Mouse (Mus musculus): Measurements from ENCODE around the gene B4galt5. TPM values are rescaled to one million over a fixed set of nuclear protein-coding genes. Genes with fewer than 3 reads are reported as not detected.
A peak's percentile ranks its signal among the peaks of the same experiment; 100 is the strongest.

Gene B4galt5
- polyA plus RNA-seq, 1 experiment from 2014 or later: 4.5 TPM

DNA sequence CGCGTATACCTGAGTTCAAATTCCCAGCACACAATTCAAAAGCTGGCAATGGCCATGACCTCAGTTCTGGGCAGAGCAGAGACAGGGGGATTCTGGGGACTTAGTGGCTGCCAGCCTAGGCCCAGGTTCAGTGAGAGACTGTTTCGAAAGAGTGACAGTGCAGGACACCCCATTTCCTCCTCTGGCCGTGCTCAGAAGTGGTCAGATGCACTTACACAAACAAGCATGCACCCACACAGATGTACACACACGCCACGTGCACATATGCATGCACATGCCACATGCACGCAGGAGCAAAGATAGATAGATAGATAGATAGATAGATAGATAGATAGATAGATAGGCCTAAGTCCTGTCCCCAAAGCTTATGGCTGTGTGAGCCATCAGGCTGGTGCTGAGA, 33.4 kb upstream of the B4galt5 start:
- Histone ChIP-seq H3K4me1 (replicated peaks; ENCODE audit: control insufficient read depth, insufficient read depth) (no peaks in the 10 kb centered on the region), H3K9ac (ENCODE audit: low read length) (no peak overlapping the region), H3K36me3 (ENCODE audit: control insufficient read depth, insufficient read depth, low read length) (no peaks in the 10 kb centered on the region), H3K4me2 (replicated peaks; ENCODE audit: low read depth) (no peak overlapping the region), H3K27me3 (ENCODE audit: control insufficient read depth, insufficient read depth, low read length) (no peaks in the 10 kb centered on the region), H3K27ac (replicated peaks) (no peak overlapping the region), H3K4me3 (ENCODE audit: low read depth, low read length) (no peak overlapping the region), H3K9me3 (ENCODE audit: control insufficient read depth, low read length) (no peaks in the 10 kb centered on the region)
- ATAC-seq (ENCODE audit: low FRiP score, low TSS enrichment) (no peak), DNase-seq (ENCODE audit: low spot score) (no peak)
- no peak for TF ChIP-seq EP300 (optimal IDR thresholded peaks at IDR 0.05)
- TF ChIP-seq CTCF (IDR thresholded peaks at IDR 0.05; ENCODE audit: low read depth): no peak
- 91% methylated on average over 7 of the region's 7 CpGs for WGBS

GRCm38 (mm10) chr2:167381596-167381995, 32.6 kb upstream of the B4galt5 start:
- H3K36me3 ChIP-seq (ENCODE audit: control insufficient read depth, insufficient read depth, low read length): no peaks in the 10 kb centered on the region
- H3K4me1 ChIP-seq (replicated peaks; ENCODE audit: control insufficient read depth, insufficient read depth): no peaks in the 10 kb centered on the region
- no peak overlapping the region for H3K4me2 ChIP-seq (replicated peaks; ENCODE audit: low read depth)
- TF ChIP-seq EP300 (optimal IDR thresholded peaks at IDR 0.05): no peak
- no peak for TF ChIP-seq CTCF (IDR thresholded peaks at IDR 0.05; ENCODE audit: low read depth)
- H3K9me3 ChIP-seq (ENCODE audit: control insufficient read depth, low read length): no peaks in the 10 kb centered on the region
- no peak overlapping the region for H3K4me3 ChIP-seq (ENCODE audit: low read depth, low read length)
- DNase-seq (ENCODE audit: low spot score) (no peak), ATAC-seq (ENCODE audit: low FRiP score, low TSS enrichment) (no peak)
- no peak overlapping the region for H3K9ac ChIP-seq (ENCODE audit: low read length)
- 73% methylated on average over 7 of the region's 7 CpGs for WGBS
- H3K27me3 ChIP-seq (ENCODE audit: control insufficient read depth, insufficient read depth, low read length): no peaks in the 10 kb centered on the region
- no peak overlapping the region for H3K27ac ChIP-seq (replicated peaks)

- Histone ChIP-seq H3K4me2 (replicated peaks; ENCODE audit: low read depth) (no peak overlapping the region), H3K27me3 (ENCODE audit: control insufficient read depth, insufficient read depth, low read length) (no peaks in the 10 kb centered on the region), H3K9ac (ENCODE audit: low read length) (no peak overlapping the region), H3K27ac (replicated peaks) (peak overlapping the region; percentile 30; the same call in 1 of the 2 replicates), H3K4me3 (ENCODE audit: low read depth, low read length) (no peak overlapping the region), H3K4me1 (replicated peaks; ENCODE audit: control insufficient read depth, insufficient read depth) (no peaks in the 10 kb centered on the region), H3K36me3 (ENCODE audit: control insufficient read depth, insufficient read depth, low read length) (no peaks in the 10 kb centered on the region), H3K9me3 (ENCODE audit: control insufficient read depth, low read length) (no peaks in the 10 kb centered on the region)
- DNase-seq (ENCODE audit: low spot score) (no peak), ATAC-seq (ENCODE audit: low FRiP score, low TSS enrichment) (no peak)
- TF ChIP-seq EP300 (optimal IDR thresholded peaks at IDR 0.05): no peak
- TF ChIP-seq CTCF (IDR thresholded peaks at IDR 0.05; ENCODE audit: low read depth): no peak
- WGBS: 44% methylated on average over 7 of the region's 7 CpGs
These were observed 31.8 kb upstream of the B4galt5 start for GRCm38 (mm10) chr2:167380615-167381285.

DNA sequence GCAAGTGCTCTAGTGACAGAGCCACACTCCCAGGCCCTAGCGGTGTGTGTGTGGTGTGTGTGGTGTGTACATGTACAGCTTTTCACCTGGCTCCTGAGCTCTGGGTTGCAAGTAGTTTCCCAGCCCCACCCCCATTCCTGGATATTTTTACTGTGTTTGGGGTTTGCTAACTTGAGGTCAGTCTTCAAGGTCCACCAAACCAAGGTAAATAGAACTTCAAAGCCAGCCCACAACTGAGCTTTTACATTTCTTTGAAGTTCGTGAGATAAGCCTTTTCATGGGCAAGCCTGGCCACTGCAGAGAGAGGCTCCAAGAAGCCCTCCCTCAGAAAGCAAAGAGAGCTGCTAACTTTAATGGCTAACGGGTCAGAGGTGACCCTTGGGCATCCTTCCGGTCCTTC, 30.0 kb upstream of the B4galt5 start:
- H3K4me2 ChIP-seq (replicated peaks; ENCODE audit: low read depth): no peak overlapping the region
- no peaks in the 10 kb centered on the region for H3K9me3 ChIP-seq (ENCODE audit: control insufficient read depth, low read length)
- no peak overlapping the region for H3K4me3 ChIP-seq (ENCODE audit: low read depth, low read length)
- WGBS: 49% methylated on average over 4 of the region's 4 CpGs
- no peaks in the 10 kb centered on the region for H3K27me3 ChIP-seq (ENCODE audit: control insufficient read depth, insufficient read depth, low read length)
- TF ChIP-seq EP300 (optimal IDR thresholded peaks at IDR 0.05): no peak
- TF ChIP-seq CTCF (IDR thresholded peaks at IDR 0.05; ENCODE audit: low read depth): no peak
- ATAC-seq (ENCODE audit: low FRiP score, low TSS enrichment): peak; percentile 8; the same call in 1 of the 2 replicates
- DNase-seq (ENCODE audit: low spot score): peak; percentile 52
- H3K9ac ChIP-seq (ENCODE audit: low read length): no peak overlapping the region
- H3K4me1 ChIP-seq (replicated peaks; ENCODE audit: control insufficient read depth, insufficient read depth): no peaks in the 10 kb centered on the region
- H3K36me3 ChIP-seq (ENCODE audit: control insufficient read depth, insufficient read depth, low read length): no peaks in the 10 kb centered on the region
- H3K27ac ChIP-seq (replicated peaks): no peak overlapping the region

DNA sequence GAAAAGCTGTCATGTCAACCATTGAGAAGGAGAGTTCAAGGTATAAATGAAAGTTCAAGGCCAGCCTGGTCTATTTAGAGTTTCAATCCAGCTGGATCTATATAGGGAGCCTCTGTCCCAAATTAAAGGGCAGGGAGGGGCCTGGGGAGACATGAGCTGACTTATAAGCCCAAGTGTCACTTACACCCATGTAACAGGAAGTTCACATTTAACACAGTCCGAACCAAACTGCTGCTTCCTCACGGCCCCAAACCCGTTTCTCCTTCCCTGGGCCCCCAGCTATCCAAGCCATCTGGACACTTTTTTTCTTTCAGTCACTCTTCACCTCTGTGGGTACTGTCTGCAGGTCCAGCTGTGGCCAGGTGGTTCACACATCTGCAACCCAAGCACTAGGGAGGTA, 28.7 kb upstream of the B4galt5 start:
- DNase-seq (ENCODE audit: low spot score) (no peak), ATAC-seq (ENCODE audit: low FRiP score, low TSS enrichment) (no peak)
- no peak for TF ChIP-seq CTCF (IDR thresholded peaks at IDR 0.05; ENCODE audit: low read depth)
- TF ChIP-seq EP300 (optimal IDR thresholded peaks at IDR 0.05): no peak
- H3K36me3 ChIP-seq (ENCODE audit: control insufficient read depth, insufficient read depth, low read length): no peaks in the 10 kb centered on the region
- H3K4me1 ChIP-seq (replicated peaks; ENCODE audit: control insufficient read depth, insufficient read depth): no peaks in the 10 kb centered on the region
- no peaks in the 10 kb centered on the region for H3K27me3 ChIP-seq (ENCODE audit: control insufficient read depth, insufficient read depth, low read length)
- H3K4me3 ChIP-seq (ENCODE audit: low read depth, low read length): no peak overlapping the region
- WGBS: 53% methylated on average over 3 of the region's 3 CpGs
- H3K4me2 ChIP-seq (replicated peaks; ENCODE audit: low read depth): no peak overlapping the region
- H3K27ac ChIP-seq (replicated peaks): no peak overlapping the region
- H3K9me3 ChIP-seq (ENCODE audit: control insufficient read depth, low read length): no peaks in the 10 kb centered on the region
- H3K9ac ChIP-seq (ENCODE audit: low read length): no peak overlapping the region

- Histone ChIP-seq H3K9ac (ENCODE audit: low read length) (no peak overlapping the region), H3K27me3 (ENCODE audit: control insufficient read depth, insufficient read depth, low read length) (no peaks in the 10 kb centered on the region), H3K27ac (replicated peaks) (no peak overlapping the region), H3K4me3 (ENCODE audit: low read depth, low read length) (no peak overlapping the region), H3K4me2 (replicated peaks; ENCODE audit: low read depth) (no peak overlapping the region), H3K4me1 (replicated peaks; ENCODE audit: control insufficient read depth, insufficient read depth) (no peaks in the 10 kb centered on the region), H3K36me3 (ENCODE audit: control insufficient read depth, insufficient read depth, low read length) (no peaks in the 10 kb centered on the region), H3K9me3 (ENCODE audit: control insufficient read depth, low read length) (no peaks in the 10 kb centered on the region)
- TF ChIP-seq EP300 (optimal IDR thresholded peaks at IDR 0.05): no peak
- no peak for TF ChIP-seq CTCF (IDR thresholded peaks at IDR 0.05; ENCODE audit: low read depth)
- ATAC-seq (ENCODE audit: low FRiP score, low TSS enrichment) (no peak), DNase-seq (ENCODE audit: low spot score) (no peak)
- WGBS: 79% methylated on average over 8 of the region's 8 CpGs
These were observed 27.2 kb upstream of the B4galt5 start for GRCm38 (mm10) chr2:167376160-167376564.

Data from stomach, postnatal 0 days (tissue).